Mouse (Mus musculus): ENCODE results near the gene Gm10681. TPM values are rescaled to one million over a fixed set of nuclear protein-coding genes. Genes with fewer than 3 reads are reported as not detected.
"Not testable (repeated sequence)": the region's sequence is repeated elsewhere in the genome, so short reads cannot be mapped to it uniquely, and the experiment has no call there.

Gene Gm10681
- total RNA-seq, 2 experiments from 2014 or later = not detected

DNA sequence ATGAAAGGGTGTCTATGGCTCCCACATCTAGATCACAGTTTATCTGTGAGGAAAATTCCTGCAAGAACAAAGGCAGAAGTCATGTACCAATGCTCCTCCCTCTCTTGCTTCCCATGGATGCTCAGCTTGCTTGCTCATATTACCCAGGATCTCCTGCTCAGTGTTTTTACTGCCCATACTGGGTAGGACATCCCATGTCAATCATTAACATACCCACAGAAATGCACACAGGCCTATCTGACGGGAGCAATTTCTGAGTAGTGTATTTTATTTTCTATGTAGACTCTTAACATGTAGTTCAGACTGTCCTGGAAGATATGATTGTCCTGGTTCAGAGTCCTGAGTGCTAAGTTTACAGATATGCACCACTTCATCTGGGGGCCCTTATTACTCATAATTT, 64.1 kb downstream of the Gm10681 start:
- ATAC-seq (replicated peaks; ENCODE audit: low FRiP score, low TSS enrichment, poor library complexity, severe bottlenecking) = not testable (repeated sequence)

DNA sequence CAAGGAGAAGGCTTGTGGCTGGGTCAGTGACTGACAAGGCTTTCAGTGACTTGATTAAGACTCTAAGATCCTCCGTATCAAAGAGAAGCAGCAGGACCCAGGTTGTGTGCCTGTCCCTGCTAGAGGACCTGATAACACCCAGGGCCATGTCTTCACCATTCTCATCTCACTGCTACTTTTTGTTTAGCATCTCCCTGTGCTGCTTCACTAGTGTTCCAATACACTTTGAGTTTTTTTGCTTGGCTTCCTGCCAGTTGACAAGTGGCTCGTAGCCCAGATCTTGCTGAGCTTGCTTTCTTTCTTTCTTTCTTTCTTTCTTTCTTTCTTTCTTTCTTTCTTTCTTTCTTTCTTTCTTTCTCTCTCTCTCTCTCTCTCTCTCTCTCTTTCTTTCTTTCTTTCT, 65.8 kb downstream of the Gm10681 start:
- not testable (repeated sequence) for ATAC-seq (replicated peaks; ENCODE audit: low FRiP score, low TSS enrichment, poor library complexity, severe bottlenecking)

- not testable (repeated sequence) for ATAC-seq (replicated peaks; ENCODE audit: low FRiP score, low TSS enrichment, poor library complexity, severe bottlenecking)
Measured at GRCm38 (mm10) chr3:98510414-98510813, 78.2 kb downstream of the Gm10681 start, which contains the start of gene Hsd3b4. Gene Hsd3b4 (minus strand): TSS chr3:98510514.

DNA sequence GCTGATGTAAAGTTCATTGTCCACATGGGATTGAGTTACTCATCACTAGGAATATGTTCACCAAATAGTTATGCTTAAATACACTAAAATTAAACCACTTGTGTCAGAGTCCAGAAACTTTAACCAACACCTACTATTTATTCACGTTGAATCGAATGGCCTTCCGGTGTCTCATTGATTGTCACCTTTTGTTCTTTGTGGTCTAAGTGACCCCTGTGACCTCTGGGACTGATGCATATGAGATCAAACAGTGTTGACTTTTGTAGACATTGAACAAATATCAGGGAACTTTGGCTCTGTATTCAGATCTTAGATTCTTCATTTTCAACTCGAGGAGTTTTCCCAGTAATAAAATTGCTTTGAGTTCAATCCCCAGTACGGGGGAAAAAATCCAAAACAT, 81.4 kb downstream of the Gm10681 start:
- ATAC-seq (replicated peaks; ENCODE audit: low FRiP score, low TSS enrichment, poor library complexity, severe bottlenecking) = not testable (repeated sequence)

Other genes starting within 250 kb of the Gm10681 start
- gene Phgdh, start 248.8 kb downstream of the Gm10681 start, total RNA-seq (2014; fragmentation: Nextera tagmentation) = 83.5 and 118 TPM in 2 replicates
- gene Phgdh, start 248.8 kb downstream of the Gm10681 start, total RNA-seq (2017) = 222 and 272 TPM in 2 replicates
- gene Zfp697, start 206.3 kb downstream of the Gm10681 start, total RNA-seq (2014; fragmentation: Nextera tagmentation) = not detected in 2 replicates
- gene Zfp697, start 206.3 kb downstream of the Gm10681 start, total RNA-seq (2017) = 0.19 TPM in 1 of 2 replicates, not detected in the other
- gene Gm4450, start 131.7 kb downstream of the Gm10681 start, total RNA-seq (2014; fragmentation: Nextera tagmentation) = not detected in 2 replicates
- not detected in 2 replicates for gene Gm4450, start 131.7 kb downstream of the Gm10681 start, total RNA-seq (2017)
- gene Hsd3b4, start 78.3 kb downstream of the Gm10681 start, total RNA-seq (2014; fragmentation: Nextera tagmentation) = not detected in 2 replicates
- gene Hsd3b4, start 78.3 kb downstream of the Gm10681 start, total RNA-seq (2017) = not detected in 2 replicates
- not detected in 2 replicates for gene Hsd3b5, start 41.4 kb upstream of the Gm10681 start, total RNA-seq (2014; fragmentation: Nextera tagmentation)
- not detected in 2 replicates for gene Hsd3b5, start 41.4 kb upstream of the Gm10681 start, total RNA-seq (2017)
- not detected in 2 replicates for gene Hsd3b2, start 135.7 kb upstream of the Gm10681 start, total RNA-seq (2014; fragmentation: Nextera tagmentation)
- not detected in 2 replicates for gene Hsd3b2, start 135.7 kb upstream of the Gm10681 start, total RNA-seq (2017)
- not detected in 2 replicates for gene Hsd3b3, start 174.3 kb upstream of the Gm10681 start, total RNA-seq (2014; fragmentation: Nextera tagmentation)
- not detected in 2 replicates for gene Hsd3b3, start 174.3 kb upstream of the Gm10681 start, total RNA-seq (2017)
- not detected in 2 replicates for gene Hsd3b6, start 225.6 kb upstream of the Gm10681 start, total RNA-seq (2014; fragmentation: Nextera tagmentation)
- not detected in 2 replicates for gene Hsd3b6, start 225.6 kb upstream of the Gm10681 start, total RNA-seq (2017)

All from megakaryocyte-erythroid progenitor cell, adult 5-6 weeks (primary cell).